Mouse (Mus musculus): Measurements from ENCODE around the gene Cks1b. TPM values are rescaled to one million over a fixed set of nuclear protein-coding genes. Genes with fewer than 3 reads are reported as not detected.

Gene Cks1b
- polyA plus RNA-seq, 1 experiment from 2014 or later: 315 TPM

DNA sequence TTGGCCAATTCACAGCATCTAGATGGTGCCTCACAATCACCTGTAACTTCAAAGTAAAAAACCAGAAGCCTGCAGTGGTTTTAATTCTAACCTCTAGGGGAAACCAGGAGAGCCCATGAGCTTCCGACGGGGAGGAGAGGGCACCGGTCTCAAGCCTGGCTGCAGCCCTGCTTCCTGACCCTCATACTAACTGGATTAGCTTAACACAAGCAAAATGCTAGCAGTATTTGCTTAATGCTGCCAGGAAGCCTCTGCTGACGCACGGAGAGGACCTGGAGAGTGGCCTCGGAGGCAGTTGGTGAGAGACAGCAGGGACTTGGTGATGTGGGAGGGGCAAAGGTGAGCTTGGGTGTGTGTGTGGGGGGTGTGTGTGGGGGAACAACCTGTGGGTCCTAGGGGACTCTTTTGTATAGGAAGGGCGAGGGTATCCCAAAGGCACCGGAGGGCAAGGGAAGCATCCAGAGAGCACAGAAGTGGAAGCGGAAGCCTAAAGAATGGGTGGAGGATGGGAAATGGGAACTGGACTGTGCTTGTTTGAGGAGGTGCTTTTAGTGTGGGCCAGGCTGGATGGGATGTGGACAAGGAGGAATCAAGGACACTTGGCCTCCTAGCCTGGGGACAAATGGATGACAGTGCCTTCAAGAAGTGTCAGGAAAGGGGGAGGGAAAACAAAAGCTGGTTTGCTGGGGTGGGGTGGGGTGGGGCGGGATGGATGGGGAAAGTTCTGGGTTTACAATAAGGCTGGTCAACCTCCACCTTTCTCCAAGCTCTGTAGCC lies 36.4 kb upstream of the Cks1b start, which contains the start of gene Pmvk:
TSS of gene Pmvk (plus strand) at position 141 of the 777 bp plus-strand sequence.
- H3K4me2 ChIP-seq (ENCODE audit: low read length): no peak within 1 kb of the TSS
- WGBS: 62% methylated on average over 10 of the region's 10 CpGs
- DNase-seq (ENCODE audit: low spot score) (no peak), ATAC-seq (replicated peaks; ENCODE audit: low FRiP score, low read depth) (no peak)
- H3K9me3 ChIP-seq (replicated peaks; ENCODE audit: low read length): no peaks in the 10 kb centered on the region
- no peaks in the 10 kb centered on the region for H3K36me3 ChIP-seq (ENCODE audit: insufficient read depth, low read length)
- H3K4me3 ChIP-seq (replicated peaks; ENCODE audit: low read depth, low read length): no peak within 1 kb of the TSS
- TF ChIP-seq CTCF (IDR thresholded peaks at IDR 0.05; ENCODE audit: low read depth): no peak
- no peak within 1 kb of the TSS for H3K9ac ChIP-seq (ENCODE audit: low read depth, low read length)
- peaks cover 8% of the 10 kb centered on the region for H3K4me1 ChIP-seq (replicated peaks; ENCODE audit: insufficient read depth, low read length)
- no peak within 1 kb of the TSS for H3K27ac ChIP-seq
- no peaks in the 10 kb centered on the region for H3K27me3 ChIP-seq (ENCODE audit: insufficient read depth, low read length)

DNA sequence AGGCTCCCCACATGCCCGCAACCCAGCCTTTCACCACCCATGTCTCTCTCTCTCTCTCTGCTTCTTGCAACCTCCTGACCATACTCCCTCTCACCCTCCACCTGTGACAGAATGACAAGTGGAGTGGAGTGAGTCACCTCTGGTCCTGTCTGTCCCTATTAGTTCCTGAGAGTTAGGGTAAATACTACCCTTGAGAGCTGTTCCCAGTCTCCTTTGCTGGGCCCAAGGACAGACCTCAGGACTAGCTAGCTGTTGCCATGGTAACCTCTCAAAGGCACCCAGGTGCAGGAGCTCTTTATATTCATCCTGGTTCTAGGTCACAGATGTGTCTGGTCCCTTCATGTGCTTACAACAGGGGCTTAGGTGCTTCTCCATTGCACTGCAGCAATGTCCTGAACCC lies 33.7 kb upstream of the Cks1b start:
- WGBS: 95% methylated on average over 1 of the region's 1 CpGs
- Histone ChIP-seq H3K27ac (no peak overlapping the region), H3K4me3 (replicated peaks; ENCODE audit: low read depth, low read length) (no peak overlapping the region), H3K4me1 (replicated peaks; ENCODE audit: insufficient read depth, low read length) (peaks cover 5% of the 10 kb centered on the region), H3K9ac (ENCODE audit: low read depth, low read length) (no peak overlapping the region), H3K27me3 (ENCODE audit: insufficient read depth, low read length) (no peaks in the 10 kb centered on the region), H3K4me2 (ENCODE audit: low read length) (no peak overlapping the region), H3K36me3 (ENCODE audit: insufficient read depth, low read length) (0 out of 2 replicates have a peak, but pooled peaks cover 4% of the 10 kb centered on the region), H3K9me3 (replicated peaks; ENCODE audit: low read length) (no peaks in the 10 kb centered on the region)
- no peak for ATAC-seq (replicated peaks; ENCODE audit: low FRiP score, low read depth)
- DNase-seq (ENCODE audit: low spot score): no peak
- no peak for TF ChIP-seq CTCF (IDR thresholded peaks at IDR 0.05; ENCODE audit: low read depth)

DNA sequence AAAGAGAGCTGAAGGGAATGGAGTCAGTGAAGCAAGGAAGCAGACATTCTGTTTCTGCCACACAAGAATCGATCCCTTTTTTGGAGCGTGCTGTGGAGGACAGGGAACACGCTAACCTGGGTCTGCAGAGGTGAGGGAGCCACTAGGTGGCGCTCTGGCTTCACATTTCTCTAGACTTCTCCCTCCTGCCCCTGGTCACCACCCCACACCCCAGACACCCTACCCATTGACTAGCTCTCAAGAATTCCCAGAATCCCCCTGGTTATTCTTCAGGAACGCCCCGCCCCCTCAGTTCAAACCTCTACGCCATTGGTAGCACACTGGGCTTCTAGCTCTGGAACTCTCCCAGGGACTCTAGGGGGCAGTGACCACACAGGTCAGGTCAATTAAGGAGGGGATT lies 31.4 kb upstream of the Cks1b start:
- no peak overlapping the region; the same call in 1 of the 2 replicates for H3K27ac ChIP-seq
- ATAC-seq (replicated peaks; ENCODE audit: low FRiP score, low read depth): peak; percentile 61; the same call in 1 of the 2 replicates

DNA sequence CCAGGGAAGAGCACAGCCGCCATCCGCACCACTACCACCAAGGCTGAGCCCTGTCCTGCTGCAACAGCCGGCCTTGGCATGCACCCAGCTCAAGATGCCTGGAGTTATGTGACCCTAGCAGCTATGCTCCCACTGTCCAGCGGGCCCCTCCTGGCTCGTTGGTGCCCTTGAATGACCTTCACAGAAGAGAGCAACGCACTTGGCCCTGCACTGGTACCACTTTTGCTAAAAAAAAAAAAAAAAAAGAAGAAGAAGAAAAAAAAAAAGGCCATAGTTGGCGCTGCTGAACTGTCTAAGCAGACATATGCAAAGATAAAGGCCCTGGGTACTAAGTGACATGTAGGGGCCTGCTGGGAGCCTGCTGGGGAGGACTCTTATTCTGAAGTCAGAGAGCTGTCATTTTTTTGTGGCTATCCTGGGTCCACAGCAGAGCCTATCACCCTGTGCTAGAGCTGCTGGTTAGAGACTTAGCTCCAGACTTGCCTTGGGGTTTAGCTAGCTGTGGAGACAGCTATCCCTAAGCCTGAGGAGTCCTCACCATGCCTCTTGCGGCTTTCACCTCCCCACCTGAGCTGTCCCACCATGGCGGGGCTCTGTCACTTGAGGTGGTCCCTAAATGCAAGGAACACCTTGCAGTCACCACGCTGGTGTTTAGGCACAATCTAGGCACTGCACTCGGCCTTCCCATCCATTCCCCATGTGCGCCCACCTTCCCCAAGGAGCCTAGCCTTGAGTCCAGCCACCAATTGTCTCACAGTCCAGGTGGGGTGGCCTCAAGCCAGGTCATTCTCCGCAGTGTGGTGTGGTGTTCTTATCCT lies 30.7 kb upstream of the Cks1b start:
- DNase-seq (ENCODE audit: low spot score): peak; percentile 86
- 54% methylated on average over 13 of the region's 13 CpGs for WGBS
- H3K9ac ChIP-seq (ENCODE audit: low read depth, low read length): 0 out of 2 replicates have a peak overlapping the region, but pooled peaks have one; percentile 2

More for the DNA sequence above, 31.4 kb upstream of the Cks1b start:
- peak; percentile 77 for TF ChIP-seq CTCF (IDR thresholded peaks at IDR 0.05; ENCODE audit: low read depth)
- 45% methylated on average over 7 of the region's 7 CpGs for WGBS
- H3K27me3 ChIP-seq (ENCODE audit: insufficient read depth, low read length): no peaks in the 10 kb centered on the region
- H3K4me3 ChIP-seq (replicated peaks; ENCODE audit: low read depth, low read length): no peak overlapping the region
- H3K9ac ChIP-seq (ENCODE audit: low read depth, low read length): no peak overlapping the region
- no peak overlapping the region for H3K4me2 ChIP-seq (ENCODE audit: low read length)
- H3K4me1 ChIP-seq (replicated peaks; ENCODE audit: insufficient read depth, low read length): peaks cover 5% of the 10 kb centered on the region
- H3K36me3 ChIP-seq (ENCODE audit: insufficient read depth, low read length): peaks cover 10% of the 10 kb centered on the region; the same call in 1 of the 2 replicates
- no peaks in the 10 kb centered on the region for H3K9me3 ChIP-seq (replicated peaks; ENCODE audit: low read length)
- DNase-seq (ENCODE audit: low spot score): peak; percentile 84

DNA sequence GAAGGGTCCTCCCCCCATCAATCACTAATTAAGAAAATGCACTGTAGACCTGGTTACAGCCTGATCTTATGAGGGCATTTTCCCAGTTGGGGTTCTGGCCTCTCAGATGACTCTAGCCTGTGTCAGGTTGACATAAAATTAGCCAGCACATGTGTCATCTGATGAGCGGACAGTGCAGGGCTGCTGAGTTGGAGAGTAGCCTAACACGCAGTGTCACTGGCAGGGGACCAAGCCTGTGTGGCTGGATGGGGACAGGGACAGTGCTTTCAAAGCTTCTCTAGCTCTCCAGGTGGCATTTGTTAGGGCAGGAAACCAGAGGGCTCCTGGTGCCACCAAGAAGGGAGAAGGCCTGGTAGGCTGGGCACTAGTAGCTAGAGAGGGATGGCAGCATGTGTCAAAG lies 22.5 kb upstream of the Cks1b start:
- Histone ChIP-seq H3K4me1 (replicated peaks; ENCODE audit: insufficient read depth, low read length) (peaks cover 6% of the 10 kb centered on the region), H3K9ac (ENCODE audit: low read depth, low read length) (no peak overlapping the region), H3K4me2 (ENCODE audit: low read length) (no peak overlapping the region), H3K27me3 (ENCODE audit: insufficient read depth, low read length) (no peaks in the 10 kb centered on the region), H3K9me3 (replicated peaks; ENCODE audit: low read length) (no peaks in the 10 kb centered on the region), H3K36me3 (ENCODE audit: insufficient read depth, low read length) (peaks cover 15% of the 10 kb centered on the region; the same call in 1 of the 2 replicates), H3K4me3 (replicated peaks; ENCODE audit: low read depth, low read length) (no peak overlapping the region), H3K27ac (no peak overlapping the region)
- 96% methylated on average over 2 of the region's 2 CpGs for WGBS
- TF ChIP-seq CTCF (IDR thresholded peaks at IDR 0.05; ENCODE audit: low read depth): no peak
- ATAC-seq (replicated peaks; ENCODE audit: low FRiP score, low read depth) (no peak), DNase-seq (ENCODE audit: low spot score) (no peak)

More for the DNA sequence above, 30.7 kb upstream of the Cks1b start:
- Histone ChIP-seq H3K27me3 (ENCODE audit: insufficient read depth, low read length) (no peaks in the 10 kb centered on the region), H3K4me3 (replicated peaks; ENCODE audit: low read depth, low read length) (no peak overlapping the region), H3K4me2 (ENCODE audit: low read length) (no peak overlapping the region), H3K4me1 (replicated peaks; ENCODE audit: insufficient read depth, low read length) (peaks cover 5% of the 10 kb centered on the region), H3K9me3 (replicated peaks; ENCODE audit: low read length) (no peaks in the 10 kb centered on the region), H3K36me3 (ENCODE audit: insufficient read depth, low read length) (peaks cover 10% of the 10 kb centered on the region; the same call in 1 of the 2 replicates), H3K27ac (no peak overlapping the region; the same call in 1 of the 2 replicates)
- peak; percentile 31; the same call in 1 of the 2 replicates for ATAC-seq (replicated peaks; ENCODE audit: low FRiP score, low read depth)
- TF ChIP-seq CTCF (IDR thresholded peaks at IDR 0.05; ENCODE audit: low read depth): no peak

DNA sequence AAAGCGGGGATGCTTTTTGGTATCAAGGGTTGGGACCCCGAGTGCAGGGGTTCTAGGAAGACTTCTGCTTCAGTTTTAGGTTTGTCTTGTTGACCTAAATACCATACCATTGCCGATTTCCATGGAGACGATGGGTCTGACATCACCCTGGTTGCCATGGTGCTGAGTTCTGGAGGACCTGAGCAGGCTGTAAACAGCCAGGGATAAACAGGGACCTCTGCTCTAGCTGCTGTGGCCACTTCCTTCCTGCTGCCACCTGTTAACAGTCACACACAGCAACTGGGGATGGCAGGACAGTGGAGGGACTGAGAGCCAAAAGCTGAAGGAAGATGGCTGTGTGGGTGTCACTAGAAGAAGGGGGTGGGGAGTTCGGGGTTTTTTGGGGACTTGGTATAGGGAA lies 19.1 kb upstream of the Cks1b start:
- DNase-seq (ENCODE audit: low spot score) (no peak), ATAC-seq (replicated peaks; ENCODE audit: low FRiP score, low read depth) (no peak)
- TF ChIP-seq CTCF (IDR thresholded peaks at IDR 0.05; ENCODE audit: low read depth): no peak
- H3K4me3 ChIP-seq (replicated peaks; ENCODE audit: low read depth, low read length): peak overlapping the region; percentile 47
- no peaks in the 10 kb centered on the region for H3K27me3 ChIP-seq (ENCODE audit: insufficient read depth, low read length)
- peak overlapping the region; percentile 77 for H3K4me2 ChIP-seq (ENCODE audit: low read length)
- H3K4me1 ChIP-seq (replicated peaks; ENCODE audit: insufficient read depth, low read length): peaks cover 6% of the 10 kb centered on the region
- peaks cover 15% of the 10 kb centered on the region for H3K36me3 ChIP-seq (ENCODE audit: insufficient read depth, low read length)
- H3K9ac ChIP-seq (ENCODE audit: low read depth, low read length): peak overlapping the region; percentile 59; the same call in 1 of the 2 replicates
- WGBS: 31% methylated on average over 5 of the region's 5 CpGs
- H3K9me3 ChIP-seq (replicated peaks; ENCODE audit: low read length): no peaks in the 10 kb centered on the region
- H3K27ac ChIP-seq: peak overlapping the region; percentile 87
